ENCODE assay signal across 1 mouse cellular context in the genomic region with DNA sequence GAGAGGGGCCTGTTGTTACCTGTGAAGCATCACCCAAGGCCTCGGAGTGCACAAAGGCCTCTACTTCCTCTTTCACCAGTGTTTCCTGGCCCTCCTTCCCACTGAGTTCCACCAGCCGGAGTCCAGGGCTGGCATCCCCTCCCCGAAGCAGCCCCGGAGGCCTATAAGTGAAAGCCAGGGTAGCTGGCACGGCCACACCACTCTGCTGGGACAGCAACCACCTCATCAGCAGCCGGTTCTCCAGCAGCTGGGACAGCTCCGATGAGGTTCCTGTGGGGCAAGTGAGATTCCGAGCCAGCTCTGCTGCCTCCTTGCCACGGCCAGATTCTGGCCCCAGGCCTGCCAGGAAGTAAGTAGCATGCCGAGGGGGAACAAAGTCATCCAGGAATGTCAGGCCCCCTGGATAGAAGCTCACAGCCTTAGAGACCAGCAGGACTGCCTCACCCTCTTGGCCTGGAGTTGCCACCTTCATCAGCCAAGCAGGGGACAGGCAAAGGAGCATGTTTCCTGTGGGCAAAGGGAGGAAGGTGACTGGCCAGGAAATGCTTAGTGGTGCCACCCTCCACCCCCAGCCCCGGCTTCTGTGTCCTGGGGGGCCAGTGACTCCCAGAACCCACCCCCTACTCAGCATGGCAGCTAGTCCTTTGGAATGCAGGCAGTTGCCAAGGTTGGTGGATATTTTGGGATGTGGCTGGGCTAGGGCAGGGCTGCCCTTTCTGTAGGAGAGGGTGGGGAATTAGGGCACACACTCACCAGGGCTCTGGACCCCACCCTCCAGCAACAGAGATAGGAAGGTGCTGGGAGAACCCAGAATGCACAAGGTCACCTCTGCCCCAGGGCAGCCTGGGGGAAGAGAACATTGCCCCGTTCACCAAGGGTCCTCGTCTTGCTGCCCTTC.
TF ChIP-seq lines count a peak whose summit lies in the region.

No protein-coding gene starts in this region.

TF ChIP-seq in MEL, 35 proteins besides CTCF, POLR2A, EP300 and RAD21:
- TF ChIP-seq MAX (IDR thresholded peaks at IDR 0.05; ENCODE audit: low read length) (no peak), KAT2A (conservative IDR thresholded peaks at IDR 0.05; ENCODE audit: low read depth, low read length) (no peak), ZKSCAN1 (IDR thresholded peaks at IDR 0.05; ENCODE audit: low read depth, low read length) (no peak), NRF1 (IDR thresholded peaks at IDR 0.05; ENCODE audit: insufficient read depth, low read depth, low read length, poor library complexity, severe bottlenecking) (no peak), USF1 (IDR thresholded peaks at IDR 0.05; ENCODE audit: low read depth, low read length) (no peak), MYB (IDR thresholded peaks at IDR 0.05; ENCODE audit: low read depth, low read length) (no peak)
TF ChIP-seq in MEL: peak in this region for 0.
